Mouse (Mus musculus) gonadal fat pad, adult 2 months (tissue): ENCODE results near the gene Adora2b. TPM values are rescaled to one million over a fixed set of nuclear protein-coding genes. Genes with fewer than 3 reads are reported as not detected.

Experiments used
- polyA plus RNA-seq: library from polyadenylated mRNA; depleted of rRNA; stranded (reverse); fragments of >200 nt; gene quantifications from 2 replicates; pipeline ENCODE4 v1.2.3, GENCODE M21; 2012; rRNA removed

Gene Adora2b
- polyA plus RNA-seq, 1 experiment = 4.3 TPM

Other genes starting within 250 kb of the Adora2b start
- 12.4 and 13.9 TPM in 2 replicates for gene Zswim7, start 32.4 kb downstream of the Adora2b start, polyA plus RNA-seq
- 8.9 and 9.4 TPM in 2 replicates for gene Ttc19, start 32.5 kb downstream of the Adora2b start, polyA plus RNA-seq
- gene Pigl, start 209.5 kb downstream of the Adora2b start, polyA plus RNA-seq = 8.5 and 10.0 TPM in 2 replicates
- gene Ncor1, start 209.6 kb downstream of the Adora2b start, polyA plus RNA-seq = 96.8 and 110 TPM in 2 replicates